Mouse (Mus musculus) spleen, adult 2 months (tissue): ENCODE data around the gene Map2k6. TPM values are rescaled to one million over a fixed set of nuclear protein-coding genes. Genes with fewer than 3 reads are reported as not detected.

Source experiments
- DNase-seq, 2 experiments: peaks; one replicate each; pipeline versions ENCODE4 v3.0.0 to v3.0.0-alpha.2; 2012 to 2021; ENCODE audit warnings: low spot score in 2 of 2, low read depth in 1 of 2
- H3K27ac ChIP-seq: fragments of 200-500 bp; 2 replicates; pipeline ENCODE4 v1.5.1; 2012; ENCODE audit warnings: low read length, inconsistent platforms; ENCODE audit not compliant: insufficient read depth
- H3K27me3 ChIP-seq: fragments of 200-500 bp; 2 replicates; pipeline ENCODE4 v1.6.1; 2012; ENCODE audit warnings: mild to moderate bottlenecking, moderate library complexity, low read length, inconsistent platforms; ENCODE audit not compliant: control insufficient read depth, insufficient read depth
- H3K36me3 ChIP-seq: fragments of 200-500 bp; 2 replicates; pipeline ENCODE4 v1.6.1; 2012; ENCODE audit warnings: mild to moderate bottlenecking, low read length, inconsistent platforms; ENCODE audit not compliant: control insufficient read depth, insufficient read depth
- H3K4me1 ChIP-seq: fragments of 200-500 bp; 2 replicates; pipeline ENCODE4 v1.6.1; 2011; ENCODE audit warnings: inconsistent platforms; ENCODE audit not compliant: control insufficient read depth, insufficient read depth, insufficient read length
- H3K4me3 ChIP-seq: fragments of 200-500 bp; 2 replicates; pipeline ENCODE4 v1.5.1; 2011; ENCODE audit warnings: mild to moderate bottlenecking, inconsistent platforms; ENCODE audit not compliant: insufficient read depth, insufficient read length; ENCODE audit errors: extremely low read depth
- CTCF ChIP-seq: fragments of 200-500 bp; IDR thresholded peaks from 2 replicates; pipeline ENCODE4 v1.5.1; 2011; ENCODE audit warnings: mild to moderate bottlenecking, inconsistent platforms; ENCODE audit not compliant: insufficient read depth, insufficient read length, insufficient replicate concordance; ENCODE audit errors: extremely low read depth
- POLR2A ChIP-seq: fragments of 200-500 bp; IDR thresholded peaks from 2 replicates; pipeline ENCODE4 v1.6.1; 2011; ENCODE audit warnings: low read depth, low read length, inconsistent platforms
- WGBS: fragments of 180-500 bp; shearing (Covaris S2); methylation state at CpG from one replicate; pipeline ENCODE4 v1.1.7; 2018; 5-methylcytosine and 5-hydroxymethylcytosine counted together
- polyA plus RNA-seq: library from polyadenylated mRNA; depleted of rRNA; stranded (reverse); fragments of >200 nt; gene quantifications from 2 replicates; pipeline ENCODE4 v1.2.3, GENCODE M21; 2012

The Map2k6 gene
- polyA plus RNA-seq, 1 experiment, result 2.1 TPM

GRCm38 (mm10) chr11:110449183-110449582 is 50.3 kb downstream of the Map2k6 start:
- Histone ChIP-seq H3K36me3 (no peaks in the 10 kb centered on the region), H3K27ac (no peak overlapping the region), H3K27me3 (no peaks in the 10 kb centered on the region), H3K4me1 (peaks cover 10% of the 10 kb centered on the region; the same call in 1 of the 2 replicates), H3K4me3 (no peak overlapping the region)
- no peak for DNase-seq
- WGBS, result 96% methylated on average over 11 of the region's 11 CpGs
- no peak for TF ChIP-seq POLR2A
- TF ChIP-seq CTCF, result no peak

GRCm38 (mm10) chr11:110450091-110450757 is 51.3 kb downstream of the Map2k6 start:
- Histone ChIP-seq H3K4me3 (no peak overlapping the region), H3K27me3 (no peaks in the 10 kb centered on the region), H3K4me1 (peaks cover 10% of the 10 kb centered on the region; the same call in 1 of the 2 replicates), H3K36me3 (no peaks in the 10 kb centered on the region), H3K27ac (no peak overlapping the region)
- 27% methylated on average over 15 of the region's 15 CpGs for WGBS
- no peak for DNase-seq
- TF ChIP-seq CTCF (no peak), POLR2A (no peak)

- DNase-seq, result no peak
- Histone ChIP-seq H3K4me1 (peaks cover 10% of the 10 kb centered on the region; the same call in 1 of the 2 replicates), H3K27me3 (no peaks in the 10 kb centered on the region), H3K36me3 (no peaks in the 10 kb centered on the region), H3K4me3 (no peak overlapping the region), H3K27ac (no peak overlapping the region)
- WGBS, result 74% methylated on average over 4 of the region's 4 CpGs
- no peak for TF ChIP-seq POLR2A
- TF ChIP-seq CTCF, result no peak
These were observed 51.8 kb downstream of the Map2k6 start for GRCm38 (mm10) chr11:110450758-110451121.

GRCm38 (mm10) chr11:110451590-110451989 is 52.7 kb downstream of the Map2k6 start:
- WGBS, result 85% methylated on average over 7 of the region's 7 CpGs
- H3K27me3 ChIP-seq, result no peaks in the 10 kb centered on the region
- TF ChIP-seq POLR2A (no peak), CTCF (no peak)
- peaks cover 10% of the 10 kb centered on the region; the same call in 1 of the 2 replicates for H3K4me1 ChIP-seq
- H3K27ac ChIP-seq, result no peak overlapping the region
- H3K4me3 ChIP-seq, result no peak overlapping the region
- DNase-seq, result no peak
- no peaks in the 10 kb centered on the region for H3K36me3 ChIP-seq

- no peaks in the 10 kb centered on the region for H3K27me3 ChIP-seq
- H3K4me3 ChIP-seq, result no peak overlapping the region
- peaks cover 4% of the 10 kb centered on the region; the same call in 1 of the 2 replicates for H3K4me1 ChIP-seq
- H3K27ac ChIP-seq, result no peak overlapping the region
- TF ChIP-seq POLR2A (no peak), CTCF (no peak)
- no peak for DNase-seq
- WGBS, result 93% methylated on average over 5 of the region's 5 CpGs
- no peaks in the 10 kb centered on the region for H3K36me3 ChIP-seq
These were observed 54.7 kb downstream of the Map2k6 start for GRCm38 (mm10) chr11:110453445-110454154.

GRCm38 (mm10) chr11:110457441-110457912 is 58.6 kb downstream of the Map2k6 start:
- WGBS, result 82% methylated on average over 7 of the region's 7 CpGs
- Histone ChIP-seq H3K4me1 (no peaks in the 10 kb centered on the region), H3K27ac (no peak overlapping the region), H3K4me3 (no peak overlapping the region), H3K27me3 (no peaks in the 10 kb centered on the region), H3K36me3 (no peaks in the 10 kb centered on the region)
- no peak for DNase-seq
- TF ChIP-seq CTCF (no peak), POLR2A (no peak)
